Comparison of ENCODE assay signal across 27 mouse cellular contexts in genomic region chr16:30932196-30932595, GRCm38 (mm10).
DNase-seq lines count a peak whose midpoint lies in the region; ATAC-seq lines count a peak whose summit lies in the region.
"Had no signal": no experiment of that assay in that cellular context is flagged by ENCODE, and none has a peak within 500 bp of the region (broad histone marks: within the 10 kb centered on the region; RNA-seq: fewer than 3 reads in every experiment).

No protein-coding gene starts in this region.

- H3K4me2 ChIP-seq in hindbrain, embryonic 14.5 days (replicated peaks), result no peak overlapping the region
- H3K4me2 ChIP-seq: heart, embryonic 13.5 days; limb, embryonic 12.5 days; liver, embryonic 11.5 days had no signal

- H3K36me3 ChIP-seq in hindbrain, embryonic 10.5 days, result no peaks in the 10 kb centered on the region
- H3K36me3 ChIP-seq in hindbrain, embryonic 14.5 days (replicated peaks; ENCODE audit: control insufficient read depth, insufficient read depth), result no peaks in the 10 kb centered on the region
- H3K36me3 ChIP-seq: heart, embryonic 13.5 days; limb, embryonic 12.5 days had no signal

- H3K9ac ChIP-seq in hindbrain, embryonic 14.5 days, result no peak overlapping the region
- H3K9ac ChIP-seq: heart, embryonic 13.5 days; limb, embryonic 12.5 days had no signal

- no peak for DNase-seq in hindbrain, embryonic 10.5 days (ENCODE audit: low spot score)
- DNase-seq in hindbrain, embryonic 14.5 days (ENCODE audit: low spot score), result no peak
- DNase-seq in left cerebral cortex, postnatal 36 days (ENCODE audit: low spot score in 2 of 2), result peak; percentile 49 to 58
- DNase-seq in left cerebral cortex, postnatal 4 days, result no peak
- DNase-seq in testis, postnatal 10 days (ENCODE audit: low spot score), result peak; percentile 35
- DNase-seq in testis, postnatal 14 days (ENCODE audit: low spot score), result no peak
- DNase-seq in gastrocnemius, postnatal 4 days (ENCODE audit: low spot score in 2 of 2), result no peak
- DNase-seq: adrenal gland, postnatal 25 days; cerebellum, adult 18-20 months; cerebellum, postnatal 10 days; gastrocnemius, postnatal 10 days; heart, postnatal 10 days; kidney, adult 18-20 months; kidney, postnatal 14 days; lung, postnatal 4 days; midbrain, embryonic 14.5 days; right cerebral cortex, postnatal 4 days; thymus, postnatal 4 days had no signal

- peaks cover 39% of the 10 kb centered on the region for H3K4me1 ChIP-seq in hindbrain, embryonic 10.5 days (replicated peaks)
- peaks cover 10% of the 10 kb centered on the region; the same call in 1 of the 2 replicates for H3K4me1 ChIP-seq in hindbrain, embryonic 14.5 days (replicated peaks; ENCODE audit: control insufficient read depth, insufficient read depth, low read length)
- H3K4me1 ChIP-seq: heart, embryonic 13.5 days had no signal

- no peak for ATAC-seq in hindbrain, embryonic 14.5 days (ENCODE audit: low FRiP score)
- ATAC-seq: CD4-positive, CD25-positive, alpha-beta regulatory T cell, adult 4 months; forebrain, embryonic 16.5 days; hindbrain, embryonic 16.5 days had no signal

- peaks cover 4% of the 10 kb centered on the region; the same call in 1 of the 2 replicates for H3K9me3 ChIP-seq in hindbrain, embryonic 10.5 days
- no peaks in the 10 kb centered on the region for H3K9me3 ChIP-seq in hindbrain, embryonic 14.5 days (ENCODE audit: control insufficient read depth, low read length)

- WGBS in hindbrain, embryonic 10.5 days, result 85% methylated on average over 5 of the region's 5 CpGs
- 83% methylated on average over 5 of the region's 5 CpGs for WGBS in hindbrain, embryonic 14.5 days

- H3K27ac ChIP-seq in hindbrain, embryonic 10.5 days, result 0 out of 2 replicates have a peak overlapping the region, but pooled peaks have one; percentile 18
- H3K27ac ChIP-seq in hindbrain, embryonic 14.5 days, result no peak overlapping the region
- H3K27ac ChIP-seq: heart, embryonic 13.5 days; limb, embryonic 12.5 days; stomach, postnatal 0 days had no signal

- no peak overlapping the region for H3K4me3 ChIP-seq in hindbrain, embryonic 10.5 days
- H3K4me3 ChIP-seq in hindbrain, embryonic 14.5 days (replicated peaks; ENCODE audit: low read length), result no peak overlapping the region
- H3K4me3 ChIP-seq: erythroblast, embryonic 14.5 days; heart, embryonic 13.5 days; limb, embryonic 12.5 days; megakaryocyte, embryonic 14.5 days had no signal

- no peaks in the 10 kb centered on the region for H3K27me3 ChIP-seq in hindbrain, embryonic 10.5 days (ENCODE audit: insufficient read depth, poor library complexity, severe bottlenecking)
- H3K27me3 ChIP-seq in hindbrain, embryonic 14.5 days (ENCODE audit: control insufficient read depth, insufficient read depth, low read length), result no peaks in the 10 kb centered on the region
- H3K27me3 ChIP-seq: heart, embryonic 13.5 days; limb, embryonic 12.5 days had no signal

- intact Hi-C loops in left cerebral cortex, postnatal 36 days (cut with DNase I), result no loop called here
- intact Hi-C loops in left cerebral cortex, postnatal 4 days (cut with DNase I), result no loop called here

Comparison
In these comparisons a context has a peak if more than half of its experiments do, and no peak if none do; other contexts are left out.
1. DNase-seq: peak in left cerebral cortex, postnatal 36 days (2 of 2) and testis, postnatal 10 days (single experiment); none in hindbrain, embryonic 10.5 days (single experiment), hindbrain, embryonic 14.5 days (single experiment), left cerebral cortex, postnatal 4 days (single experiment), testis, postnatal 14 days (single experiment) and gastrocnemius, postnatal 4 days (0 of 2).